Mouse (Mus musculus) liver, embryonic 14.5 days (tissue): Measurements from ENCODE around the gene Pde8a.

Experiments
- CTCF ChIP-seq: IDR thresholded peaks from 2 replicates; pipeline ENCODE4 v1.5.1; 2016; ENCODE audit warnings: antibody characterized with exemption, low read depth, control low read depth
- EP300 ChIP-seq: IDR thresholded peaks from 2 replicates; pipeline ENCODE4 v1.6.1; 2016; ENCODE audit warnings: antibody characterized with exemption, low read depth

GRCm38 (mm10) chr7:81331851-81332250 is 118.5 kb downstream of the Pde8a start:
- TF ChIP-seq EP300 = no peak
- TF ChIP-seq CTCF = no peak
